Mouse (Mus musculus): ENCODE data around the gene Dhrs2. TPM values are rescaled to one million over a fixed set of nuclear protein-coding genes. Genes with fewer than 3 reads are reported as not detected.

Gene Dhrs2
- total and polyA plus RNA-seq, 3 experiments: not detected

GRCm38 (mm10) chr14:55274810-55275209 is 53.0 kb downstream of the Dhrs2 start:
- H3K27ac ChIP-seq (ENCODE audit: insufficient read depth, low read depth): no peak overlapping the region
- no peak overlapping the region for H3K9ac ChIP-seq (ENCODE audit: insufficient read depth, low read depth)
- peaks cover 2% of the 10 kb centered on the region for H3K27me3 ChIP-seq (replicated peaks)
- no peaks in the 10 kb centered on the region for H3K9me3 ChIP-seq (replicated peaks; ENCODE audit: low read length)
- no peaks in the 10 kb centered on the region for H3K79me2 ChIP-seq (replicated peaks; ENCODE audit: control insufficient read depth, extremely low read depth, insufficient read depth, poor library complexity, severe bottlenecking)
- in situ Hi-C loops (cut with MboI; ENCODE audit: low pct_ligation_motif_present, low pct_unique_long_range_greater_than_20kb, low sequenced_read_pairs) (loop anchor here (5.0 to 10.0 kb wide), 2 partner anchors 167 to 260 kb away; no protein-coding TSS in a partner anchor), dilution Hi-C loops (cut with MboI; ENCODE audit: extremely low pct_ligation_motif_present, extremely low pct_unique_long_range_greater_than_20kb, low sequenced_read_pairs) (no loop called here)
- peaks cover 0 to 11% of the 10 kb centered on the region in 2 experiments; a peak in 2 of 4 replicates for H3K4me1 ChIP-seq (ENCODE audit: control insufficient read depth in 1 of 2, insufficient read depth in 2 of 2)
- H3K4me3 ChIP-seq (replicated peaks in 1 of 3; ENCODE audit: low read depth in 2 of 3, low read length in 2 of 3, poor library complexity in 1 of 3): no peak overlapping the region
- no peak overlapping the region for H3K4me2 ChIP-seq (ENCODE audit: insufficient read depth, low read depth, poor library complexity, severe bottlenecking)
- TF ChIP-seq HCFC1 (IDR thresholded peaks at IDR 0.05; ENCODE audit: low read depth, low read length): no peak
- DNase-seq (ENCODE audit: extremely low read depth): no peak
- H3K36me3 ChIP-seq (replicated peaks in 1 of 2; ENCODE audit: control insufficient read depth in 1 of 2, insufficient read depth in 1 of 2, low read length in 1 of 2): no peaks in the 10 kb centered on the region

GRCm38 (mm10) chr14:55279322-55280069 is 57.7 kb downstream of the Dhrs2 start:
- in situ Hi-C loops (cut with MboI; ENCODE audit: low pct_ligation_motif_present, low pct_unique_long_range_greater_than_20kb, low sequenced_read_pairs) (loop anchor here (10.0 kb wide), 1 partner anchor 255 kb away; no protein-coding TSS in a partner anchor), dilution Hi-C loops (cut with MboI; ENCODE audit: extremely low pct_ligation_motif_present, extremely low pct_unique_long_range_greater_than_20kb, low sequenced_read_pairs) (no loop called here)
- TF ChIP-seq EP300 (IDR thresholded peaks at IDR 0.05; ENCODE audit: low read length) (peak; percentile 10; the same call in 1 of the 2 replicates), NELFE (IDR thresholded peaks at IDR 0.05; ENCODE audit: low read depth, low read length) (no peak), RCOR1 (conservative IDR thresholded peaks at IDR 0.05; ENCODE audit: low read depth, low read length) (no peak), ZC3H11A (IDR thresholded peaks at IDR 0.05; ENCODE audit: low read depth, low read length) (no peak), CHD2 (IDR thresholded peaks at IDR 0.05; ENCODE audit: low read length) (no peak), JUN (IDR thresholded peaks at IDR 0.05; ENCODE audit: insufficient read depth, low read depth, low read length) (no peak), BHLHE40 (IDR thresholded peaks at IDR 0.05; ENCODE audit: low read depth, low read length) (no peak), USF1 (IDR thresholded peaks at IDR 0.05; ENCODE audit: low read depth, low read length) (no peak), MXI1 (IDR thresholded peaks at IDR 0.05; ENCODE audit: low read depth, low read length) (no peak), SIN3A (IDR thresholded peaks at IDR 0.05; ENCODE audit: low read length) (no peak), ELF1 (IDR thresholded peaks at IDR 0.05; ENCODE audit: low read depth, low read length) (no peak), IRF4 (IDR thresholded peaks at IDR 0.05; ENCODE audit: low read depth, low read length) (0 out of 2 replicates have a peak, but pooled peaks have one; percentile 19), POLR2AphosphoS2 (IDR thresholded peaks at IDR 0.05; ENCODE audit: low read depth, low read length) (no peak), E2F4 (IDR thresholded peaks at IDR 0.05; ENCODE audit: insufficient replicate concordance, low read depth, low read length) (no peak), USF2 (conservative IDR thresholded peaks at IDR 0.05; ENCODE audit: low read depth, low read length) (no peak), KAT2A (IDR thresholded peaks at IDR 0.05; ENCODE audit: insufficient replicate concordance, low read length) (no peak), CTCF (conservative IDR thresholded peaks at IDR 0.05 in 1 of 2, IDR thresholded peaks at IDR 0.05 in 1 of 2; ENCODE audit: low read depth in 2 of 2, low read length in 2 of 2) (no peak)
- Histone ChIP-seq H3K9ac (ENCODE audit: insufficient read depth, low read depth) (no peak overlapping the region), H3K27ac (ENCODE audit: insufficient read depth, low read depth) (no peak overlapping the region), H3K79me2 (replicated peaks; ENCODE audit: control insufficient read depth, extremely low read depth, insufficient read depth, poor library complexity, severe bottlenecking) (no peaks in the 10 kb centered on the region), H3K4me3 (replicated peaks in 1 of 3; ENCODE audit: low read depth in 2 of 3, low read length in 2 of 3, poor library complexity in 1 of 3) (no peak overlapping the region), H3K27me3 (replicated peaks) (no peaks in the 10 kb centered on the region), H3K4me2 (ENCODE audit: insufficient read depth, low read depth, poor library complexity, severe bottlenecking) (no peak overlapping the region), H3K36me3 (replicated peaks in 1 of 2; ENCODE audit: control insufficient read depth in 1 of 2, insufficient read depth in 1 of 2, low read length in 1 of 2) (no peaks in the 10 kb centered on the region), H3K4me1 (ENCODE audit: control insufficient read depth in 1 of 2, insufficient read depth in 2 of 2) (peaks cover 0 to 11% of the 10 kb centered on the region in 2 experiments; a peak in 2 of 4 replicates), H3K9me3 (replicated peaks; ENCODE audit: low read length) (no peaks in the 10 kb centered on the region)
- peak; percentile 43 for DNase-seq (ENCODE audit: extremely low read depth)

Other genes with a start within 250 kb of the Dhrs2 start
- not detected in 2 replicates for gene Gm17428, start 245.1 kb upstream of the Dhrs2 start, total RNA-seq (2012; rRNA removed)
- not detected in 2 replicates for gene Gm17428, start 245.1 kb upstream of the Dhrs2 start, total RNA-seq (2014; rRNA removed)
- gene Gm17428, start 245.1 kb upstream of the Dhrs2 start, polyA plus RNA-seq (2012; ENCODE audit: insufficient read length, low read depth): not detected in 2 replicates
- 0.08 TPM in 2 replicates for gene Myh7, start 227.4 kb upstream of the Dhrs2 start, total RNA-seq (2012; rRNA removed)
- not detected in 2 replicates for gene Myh7, start 227.4 kb upstream of the Dhrs2 start, total RNA-seq (2014; rRNA removed)
- 0.57 TPM in 1 of 2 replicates, not detected in the other for gene Myh7, start 227.4 kb upstream of the Dhrs2 start, polyA plus RNA-seq (2012; ENCODE audit: insufficient read length, low read depth)
- gene Ngdn, start 206.6 kb upstream of the Dhrs2 start, total RNA-seq (2012; rRNA removed): 77.9 and 90.7 TPM in 2 replicates
- gene Ngdn, start 206.6 kb upstream of the Dhrs2 start, total RNA-seq (2014; rRNA removed): 111 and 128 TPM in 2 replicates
- 75.4 and 79.0 TPM in 2 replicates for gene Ngdn, start 206.6 kb upstream of the Dhrs2 start, polyA plus RNA-seq (2012; ENCODE audit: insufficient read length, low read depth)
- 0.34 and 0.59 TPM in 2 replicates for gene Zfhx2, start 129.7 kb upstream of the Dhrs2 start, total RNA-seq (2012; rRNA removed)
- 0.03 and 0.07 TPM in 2 replicates for gene Zfhx2, start 129.7 kb upstream of the Dhrs2 start, total RNA-seq (2014; rRNA removed)
- gene Zfhx2, start 129.7 kb upstream of the Dhrs2 start, polyA plus RNA-seq (2012; ENCODE audit: insufficient read length, low read depth): 0.29 and 0.30 TPM in 2 replicates
- 3.7 and 4.0 TPM in 2 replicates for gene Thtpa, start 127.2 kb upstream of the Dhrs2 start, total RNA-seq (2012; rRNA removed)
- 9.0 and 9.4 TPM in 2 replicates for gene Thtpa, start 127.2 kb upstream of the Dhrs2 start, total RNA-seq (2014; rRNA removed)
- 5.5 and 6.7 TPM in 2 replicates for gene Thtpa, start 127.2 kb upstream of the Dhrs2 start, polyA plus RNA-seq (2012; ENCODE audit: insufficient read length, low read depth)
- gene Ap1g2, start 115.4 kb upstream of the Dhrs2 start, total RNA-seq (2012; rRNA removed): 23.4 and 28.5 TPM in 2 replicates
- gene Ap1g2, start 115.4 kb upstream of the Dhrs2 start, total RNA-seq (2014; rRNA removed): 16.2 and 18.3 TPM in 2 replicates
- gene Ap1g2, start 115.4 kb upstream of the Dhrs2 start, polyA plus RNA-seq (2012; ENCODE audit: insufficient read length, low read depth): 59.1 and 64.8 TPM in 2 replicates
- not detected in 2 replicates for gene Jph4, start 105.1 kb upstream of the Dhrs2 start, total RNA-seq (2012; rRNA removed)
- gene Jph4, start 105.1 kb upstream of the Dhrs2 start, total RNA-seq (2014; rRNA removed): not detected in 2 replicates
- not detected in 2 replicates for gene Jph4, start 105.1 kb upstream of the Dhrs2 start, polyA plus RNA-seq (2012; ENCODE audit: insufficient read length, low read depth)

All from CH12.LX (cell line).